Mouse (Mus musculus) Patski (cell line): Measurements from ENCODE around the gene Tbcc. TPM values are rescaled to one million over a fixed set of nuclear protein-coding genes. Genes with fewer than 3 reads are reported as not detected.
A peak's percentile ranks its signal among the peaks of the same experiment; 100 is the strongest.
"Not testable (repeated sequence)": the region's sequence is repeated elsewhere in the genome, so short reads cannot be mapped to it uniquely, and the experiment has no call there.

Source experiments
- ATAC-seq: fragments of 100-300 bp; one replicate; pipeline ENCODE4 v1.8.0; 2021
- CTCF ChIA-PET: fragments of 350-600 bp; sonication (Branson Sonifier 250); formaldehyde crosslinking; loops from one replicate; lab custom pipeline; 2022; ENCODE audit warnings: inconsistent platforms; lab: Charles Lee
- POLR2A ChIA-PET: fragments of 350-600 bp; sonication (Branson Sonifier 250); formaldehyde crosslinking; loops from one replicate; lab custom pipeline; 2022; ENCODE audit warnings: antibody characterized with exemption, inconsistent platforms; lab: Charles Lee
- DNase-seq: peaks from one replicate; pipeline ENCODE4 v3.0.0-alpha.2; 2011; ENCODE audit warnings: low read depth, low spot score
- H3K27me3 ChIP-seq: fragments of 371-371 bp; one replicate; pipeline ENCODE4 v1.5.1; 2021
- CTCF ChIP-seq: fragments of 100-300 bp; IDR thresholded peaks from one replicate; pipeline ENCODE4 v1.5.1; 2021
- in situ Hi-C: fragments of 300-500 bp; cut with MboI; formaldehyde crosslinking; loops from 3 replicates; pipeline ENCODE4 v1.11.1; 2018; ENCODE audit warnings: low pct_unique_long_range_greater_than_20kb, mixed read lengths
- polyA plus RNA-seq: library from polyadenylated mRNA; unstranded; gene quantifications from one replicate; pipeline ENCODE4 v1.2.3, GENCODE M21; 2021

Tbcc gene
- 36.4 TPM for polyA plus RNA-seq

DNA sequence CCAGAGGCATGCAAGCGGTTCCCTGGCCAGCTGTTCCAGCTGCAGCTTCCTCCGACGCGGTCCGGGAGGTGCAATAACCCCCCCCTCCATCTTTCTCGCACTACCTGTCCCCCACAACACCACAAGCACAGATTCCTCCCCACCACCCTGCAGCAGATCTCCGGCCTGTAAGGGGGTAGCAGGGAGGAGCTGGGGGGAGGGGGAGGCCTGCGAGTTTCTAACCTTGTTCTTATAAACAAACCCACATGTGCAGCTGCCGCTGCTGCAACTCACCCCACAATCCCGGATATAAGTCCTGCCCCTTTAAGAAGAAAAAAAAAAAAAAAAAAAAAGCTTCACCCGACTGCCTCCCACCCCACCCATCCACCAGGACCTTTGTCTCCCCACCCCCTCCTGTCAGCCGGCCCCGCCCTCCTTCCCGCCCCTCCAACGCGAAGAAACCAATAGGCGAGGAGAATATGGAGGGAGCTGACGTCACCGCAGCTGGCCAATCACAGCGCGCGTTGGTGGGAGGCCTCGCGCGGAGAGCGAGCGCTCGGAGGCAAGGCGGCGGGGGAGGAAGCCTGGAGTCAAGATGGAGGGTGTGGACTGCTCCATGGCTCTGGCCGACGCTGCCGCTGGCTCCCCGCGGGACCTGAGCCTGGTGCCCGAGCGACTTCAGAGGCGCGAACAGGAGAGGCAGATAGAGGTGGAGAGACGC, at the start of gene Tbcc:
Gene Tbcc (plus strand): TSS at position 569 of the 700 bp plus-strand sequence.
- TF ChIP-seq CTCF, result no peak
- CTCF ChIA-PET, result interaction anchor here (1.0 to 1.1 kb wide), 2 partner anchors 9 to 108 kb away, joined by 3 read pairs; partner anchors contain the start of gene Rpl7l1
- DNase-seq, result peak; percentile 89
- H3K27me3 ChIP-seq, result no peaks in the 10 kb centered on the region
- in situ Hi-C loops, result no loop called here
- POLR2A ChIA-PET, result interaction anchor here (0.6 to 2.4 kb wide), 7 partner anchors 13 to 121 kb away, joined by 4 to 12 read pairs (median 8); partner anchors contain the start of genes Bicral and Rpl7l1
- ATAC-seq, result peak; percentile 94

DNA sequence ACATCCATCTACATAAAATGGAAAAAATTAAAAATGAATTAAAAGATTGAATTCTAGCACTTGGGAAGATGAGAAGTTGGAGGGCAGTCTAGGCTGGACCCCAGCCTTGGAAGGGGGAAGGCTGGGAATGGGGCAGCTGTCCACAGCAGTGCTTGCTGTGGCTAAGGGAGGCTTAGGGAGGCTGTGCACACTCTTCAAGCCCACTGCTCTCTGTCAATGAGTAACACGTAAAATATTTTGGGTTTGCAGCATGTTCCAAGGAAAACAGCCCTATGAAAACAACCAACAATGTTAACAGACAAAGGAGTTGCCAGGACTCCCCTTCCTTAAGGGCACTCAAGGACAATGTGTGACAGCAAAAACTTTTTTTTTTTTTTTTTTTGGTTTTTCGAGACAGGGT, 47.5 kb upstream of the Tbcc start:
- DNase-seq (peak; percentile 66), ATAC-seq (peak; percentile 87)
- ChIA-PET CTCF (interaction anchor here (1.3 to 2.7 kb wide), 2 partner anchors 10 to 11 kb away, joined by 5 to 12 read pairs; no protein-coding TSS in a partner anchor), POLR2A (interaction anchor here (1.0 to 1.5 kb wide), 4 partner anchors 11 to 14 kb away, joined by 3 to 4 read pairs (median 4); no protein-coding TSS in a partner anchor)
- in situ Hi-C loops, result no loop called here
- no peak for TF ChIP-seq CTCF
- H3K27me3 ChIP-seq, result no peaks in the 10 kb centered on the region

GRCm38 (mm10) chr17:46843716-46844115, 46.8 kb upstream of the Tbcc start:
- DNase-seq, result no peak
- peak; percentile 45 for ATAC-seq
- no peaks in the 10 kb centered on the region for H3K27me3 ChIP-seq
- in situ Hi-C loops, result no loop called here
- CTCF ChIA-PET, result interaction anchor here (1.5 to 2.7 kb wide), 2 partner anchors 11 kb away, joined by 4 to 12 read pairs; no protein-coding TSS in a partner anchor
- POLR2A ChIA-PET, result interaction anchor here (0.9 to 1.3 kb wide), 4 partner anchors 9 to 92 kb away, joined by 3 to 5 read pairs (median 3); partner anchors contain the start of gene Cnpy3
- TF ChIP-seq CTCF, result no peak

DNA sequence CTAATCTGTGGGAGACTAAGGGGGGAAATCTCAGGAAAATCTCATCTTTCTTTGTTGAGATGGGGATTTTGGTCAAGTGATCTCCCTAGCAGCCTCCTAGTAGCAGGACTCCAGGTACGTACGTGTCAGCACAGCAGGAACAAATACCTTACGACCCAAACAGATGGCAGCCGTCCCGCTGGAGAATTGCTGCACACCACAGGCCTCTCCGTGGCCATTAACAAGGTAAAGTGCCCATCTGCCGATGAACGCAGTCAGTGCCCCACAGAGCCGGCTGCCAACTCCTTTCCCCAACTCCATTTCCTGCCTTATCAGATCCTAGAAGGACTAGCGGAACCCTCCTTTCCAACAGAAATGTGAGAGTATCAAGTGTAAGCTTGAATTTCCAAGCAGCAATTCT, 45.7 kb upstream of the Tbcc start:
- CTCF ChIA-PET, result interaction anchor here (1.5 to 2.7 kb wide), 2 partner anchors 10 to 12 kb away, joined by 4 to 12 read pairs; no protein-coding TSS in a partner anchor
- no peak for ATAC-seq

DNA sequence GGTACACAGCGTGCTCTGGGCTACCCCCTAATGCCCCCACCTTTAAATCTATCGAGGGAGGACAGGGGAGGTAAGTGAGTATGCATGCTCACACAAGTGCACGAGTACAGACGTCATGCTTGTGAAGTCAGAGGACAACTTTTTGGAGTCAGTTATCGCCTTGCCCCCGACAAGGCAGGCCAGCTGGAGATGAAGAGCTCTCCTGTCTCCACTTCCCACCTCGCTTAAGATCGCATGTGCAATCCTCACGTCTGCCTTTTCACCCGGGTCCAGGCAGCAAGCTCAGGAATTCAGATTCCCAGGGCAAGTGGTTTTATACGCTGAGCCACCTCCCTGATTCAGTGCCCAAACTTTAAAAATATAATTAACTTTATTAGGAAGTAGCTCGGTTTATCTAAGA, 45.2 kb upstream of the Tbcc start:
- CTCF ChIA-PET, result interaction anchor here (1.5 to 2.7 kb wide), 2 partner anchors 9 to 12 kb away, joined by 4 to 12 read pairs; no protein-coding TSS in a partner anchor
- POLR2A ChIA-PET, result no interaction called here
- DNase-seq (no peak), ATAC-seq (no peak)
- H3K27me3 ChIP-seq, result no peaks in the 10 kb centered on the region
- TF ChIP-seq CTCF, result no peak
- in situ Hi-C loops, result no loop called here

More for the DNA sequence above, 45.7 kb upstream of the Tbcc start:
- no peak for TF ChIP-seq CTCF
- DNase-seq, result no peak
- POLR2A ChIA-PET, result no interaction called here
- in situ Hi-C loops, result no loop called here
- H3K27me3 ChIP-seq, result no peaks in the 10 kb centered on the region

- H3K27me3 ChIP-seq, in situ Hi-C loops, DNase-seq, ATAC-seq, CTCF ChIA-PET: not testable (repeated sequence)
- POLR2A ChIA-PET, result interaction anchor here (0.5 kb wide), 1 partner anchor 292 kb away, joined by 3 read pairs; no protein-coding TSS in a partner anchor
Observed at GRCm38 (mm10) chr17:46846573-46846972, 43.9 kb upstream of the Tbcc start.

- DNase-seq (no peak), ATAC-seq (no peak)
- ChIA-PET POLR2A (interaction anchor here (0.5 to 0.9 kb wide), 2 partner anchors 8 to 293 kb away, joined by 3 read pairs; no protein-coding TSS in a partner anchor), CTCF (no interaction called here)
- in situ Hi-C loops, result no loop called here
- no peak for TF ChIP-seq CTCF
- no peaks in the 10 kb centered on the region for H3K27me3 ChIP-seq
Observed at GRCm38 (mm10) chr17:46847206-46847605, 43.3 kb upstream of the Tbcc start.

DNA sequence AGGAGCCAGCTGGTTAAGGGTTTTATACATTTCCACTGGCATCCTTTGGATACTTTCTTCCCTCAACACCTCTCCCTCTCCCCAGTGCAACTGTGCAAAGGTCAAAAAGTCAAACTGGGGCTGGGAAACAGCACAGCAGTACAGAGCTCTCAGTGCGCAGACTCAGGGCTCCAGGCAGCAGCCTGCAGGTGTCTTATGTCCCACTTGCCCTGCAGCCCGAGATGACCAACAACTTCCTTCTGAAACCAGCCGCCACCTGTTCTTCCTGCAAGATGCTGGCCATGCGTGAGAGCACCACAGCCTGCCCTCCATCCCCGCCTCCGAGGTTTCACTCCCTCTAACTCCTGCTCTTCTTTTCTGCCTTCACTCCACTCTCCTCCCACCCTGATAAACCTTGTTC, 37.8 kb upstream of the Tbcc start:
- DNase-seq (no peak), ATAC-seq (no peak)
- H3K27me3 ChIP-seq, result no peaks in the 10 kb centered on the region
- no peak for TF ChIP-seq CTCF
- CTCF ChIA-PET, result interaction anchor here (2.2 to 3.6 kb wide), 2 partner anchors 10 to 14 kb away, joined by 5 to 10 read pairs; no protein-coding TSS in a partner anchor
- in situ Hi-C loops, result loop anchor here (5.0 kb wide), 1 partner anchor 70 kb away; the partner anchor contains the start of gene Rpl7l1
- POLR2A ChIA-PET, result interaction anchor here (1.3 to 1.9 kb wide), 2 partner anchors 9 to 20 kb away, joined by 3 to 4 read pairs; no protein-coding TSS in a partner anchor

GRCm38 (mm10) chr17:46853281-46853680, 37.2 kb upstream of the Tbcc start:
- POLR2A ChIA-PET, result interaction anchor here (1.3 to 1.9 kb wide), 2 partner anchors 9 to 21 kb away, joined by 3 to 4 read pairs; no protein-coding TSS in a partner anchor
- in situ Hi-C loops, result loop anchor here (5.0 kb wide), 1 partner anchor 71 kb away; the partner anchor contains the start of gene Rpl7l1
- no peak for TF ChIP-seq CTCF
- no peak for ATAC-seq
- no peaks in the 10 kb centered on the region for H3K27me3 ChIP-seq
- DNase-seq, result no peak
- CTCF ChIA-PET, result interaction anchor here (2.2 to 3.6 kb wide), 3 partner anchors 9 to 14 kb away, joined by 5 to 12 read pairs (median 10); no protein-coding TSS in a partner anchor

- POLR2A ChIA-PET, result interaction anchor here (1.9 kb wide), 1 partner anchor 37 kb away, joined by 12 read pairs; the partner anchor contains the start of gene Tbcc
- CTCF ChIA-PET, result interaction anchor here (1.6 to 2.3 kb wide), 3 partner anchors 10 to 27 kb away, joined by 3 to 12 read pairs (median 5); no protein-coding TSS in a partner anchor
- H3K27me3 ChIP-seq, result no peaks in the 10 kb centered on the region
- TF ChIP-seq CTCF, result no peak
- ATAC-seq (no peak), DNase-seq (no peak)
- in situ Hi-C loops, result loop anchor here (5.0 kb wide), 1 partner anchor 72 kb away; the partner anchor contains the start of gene Rpl7l1
Observed at GRCm38 (mm10) chr17:46854096-46854495, 36.4 kb upstream of the Tbcc start.
